Mouse (Mus musculus) cerebellum, postnatal 25 days (tissue): ENCODE measurements at regions not wholly inside any gene's neighbourhood (a gene's known extent, or its start where the extent isn't known, plus 50 kb on each side); places are given as distances from the start of the nearest gene placed in this dataset.

Experiments
- DNase-seq, 2 experiments: peaks; one replicate each; pipeline ENCODE4 v3.0.0; 2021; ENCODE audit warnings: mixed read lengths in 2 of 2

DNA sequence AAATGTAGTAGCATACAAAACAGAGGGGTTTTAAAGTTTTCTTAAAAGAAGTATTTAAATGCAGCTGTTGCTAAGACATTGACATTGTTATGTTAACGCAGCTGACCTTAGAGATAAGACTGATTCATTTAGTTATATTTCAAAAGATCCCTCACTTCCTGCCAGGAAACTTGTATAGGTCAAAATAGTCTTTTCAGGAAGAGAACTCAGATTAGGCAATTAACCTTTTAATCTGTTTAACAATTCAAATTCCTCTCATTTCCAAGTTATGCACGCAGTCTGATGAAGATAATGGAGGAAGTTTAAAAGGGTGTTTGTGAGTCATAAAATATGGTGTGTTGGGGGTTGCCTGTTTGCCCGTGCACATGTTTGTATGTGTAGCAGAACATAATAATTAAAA lies 448.5 kb downstream of the Tmtc2 start:
- no peak for DNase-seq

GRCm38 (mm10) chr10:105120229-105120628 lies 454.0 kb downstream of the Tmtc2 start:
- peak in 1 of 2 experiments; percentile 7 for DNase-seq

- no peak for DNase-seq
These were observed 458.1 kb downstream of the Tmtc2 start for GRCm38 (mm10) chr10:105116138-105116537.

- DNase-seq = no peak
These were observed 459.3 kb downstream of the Tmtc2 start for GRCm38 (mm10) chr10:105114927-105115326.

DNA sequence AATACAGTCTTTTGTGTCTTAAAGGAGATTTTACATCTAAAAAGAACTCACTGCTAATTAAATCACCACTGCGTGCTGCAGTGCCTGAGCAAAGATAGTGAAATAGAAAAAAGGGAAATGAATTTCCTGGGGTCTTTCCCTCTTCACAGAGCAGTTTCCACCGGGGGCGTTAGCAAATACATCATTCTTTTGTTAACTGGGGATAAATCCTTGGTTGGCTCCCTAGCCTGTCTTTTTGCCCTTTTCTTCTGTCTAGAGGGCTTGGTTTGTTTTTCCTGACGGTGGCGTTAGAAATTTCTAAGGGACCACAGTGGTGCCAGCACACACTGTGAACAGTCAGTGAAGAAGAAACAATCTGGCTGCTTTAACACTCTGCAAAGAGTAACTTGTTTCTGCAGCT lies 464.0 kb downstream of the Tmtc2 start:
- no peak for DNase-seq

DNA sequence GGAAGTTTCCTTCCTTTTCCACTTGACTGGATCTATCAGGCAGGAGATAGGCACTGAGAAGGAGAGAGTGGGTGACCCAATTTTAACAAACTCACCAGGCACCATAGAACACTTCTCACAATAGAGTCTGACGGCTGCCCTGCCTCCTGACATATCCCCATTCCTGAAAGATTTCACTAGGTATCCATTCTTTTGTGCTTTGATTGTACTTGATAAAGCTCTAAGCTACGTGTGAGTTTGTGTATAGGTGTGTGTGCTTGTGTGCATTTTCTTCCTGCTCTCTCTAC lies 477.3 kb downstream of the Tmtc2 start:
- DNase-seq = no peak

- DNase-seq = no peak
These were observed 477.8 kb downstream of the Tmtc2 start for GRCm38 (mm10) chr10:105096323-105097044.

- DNase-seq = no peak
These were observed 478.5 kb downstream of the Tmtc2 start for GRCm38 (mm10) chr10:105095800-105096199.

GRCm38 (mm10) chr10:105076892-105077291 lies 497.4 kb downstream of the Tmtc2 start:
- DNase-seq = no peak

DNA sequence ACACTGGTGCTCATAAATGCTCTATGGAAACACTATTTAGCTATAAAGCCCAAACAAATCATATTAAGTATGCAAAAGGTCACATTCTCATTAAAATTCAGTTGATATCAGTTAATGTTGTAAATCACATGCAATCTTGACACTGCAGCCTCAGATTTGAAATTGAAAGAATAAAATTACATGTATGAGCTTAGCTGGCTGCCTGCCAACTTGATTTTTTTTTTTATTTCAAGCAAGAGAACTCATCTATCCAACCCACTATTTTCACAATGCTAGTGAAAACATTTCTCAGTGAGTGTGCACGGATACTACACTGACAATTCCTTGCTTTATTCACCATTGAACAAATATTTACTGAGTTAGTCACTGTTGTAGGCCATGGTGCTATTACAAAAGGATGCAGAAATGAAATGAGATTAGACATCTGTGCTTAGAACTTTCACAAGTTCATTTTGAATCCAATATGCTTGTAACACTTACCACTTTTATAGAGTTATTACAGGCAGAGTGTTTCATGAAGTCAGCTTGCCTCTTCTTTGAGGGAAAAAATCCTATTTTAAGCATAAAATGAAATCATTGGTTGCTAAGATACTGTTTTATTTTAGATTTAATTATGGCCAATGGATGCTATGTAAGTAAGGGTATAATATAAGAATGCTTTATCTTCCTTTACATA lies 539.4 kb downstream of the Tmtc2 start:
- DNase-seq = no peak

DNA sequence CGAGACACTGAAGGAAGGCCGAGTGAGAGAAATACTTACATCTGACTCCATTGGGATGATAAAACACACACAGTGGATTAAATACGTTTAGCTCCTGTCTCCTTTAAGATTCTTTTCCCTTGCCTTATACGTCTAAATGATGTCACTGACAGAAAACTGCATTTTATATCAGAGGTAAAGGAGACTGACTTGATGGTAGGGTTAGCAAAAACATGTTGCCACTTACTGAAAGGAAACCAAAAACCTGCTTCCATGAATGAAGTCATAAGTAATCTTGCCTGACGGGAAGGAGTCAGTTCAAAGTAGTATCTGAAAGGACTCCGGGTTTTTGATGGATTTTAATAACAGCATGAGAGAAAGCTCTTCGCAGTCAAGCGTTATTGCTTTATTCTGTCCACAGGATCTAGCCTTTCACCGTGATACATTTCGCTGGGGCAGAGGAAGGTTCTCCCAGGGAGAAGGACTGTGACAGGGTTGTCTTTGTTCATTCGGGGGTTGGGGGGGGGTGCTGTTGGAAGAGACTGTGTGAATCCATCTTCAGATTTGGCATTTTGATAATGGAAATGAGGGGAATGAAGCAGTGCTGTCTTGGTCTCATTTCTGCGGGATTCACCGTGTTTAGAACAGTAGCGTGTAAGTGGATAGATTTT lies 553.7 kb downstream of the Tmtc2 start:
- DNase-seq = no peak

GRCm38 (mm10) chr10:105019774-105020470 lies 554.3 kb downstream of the Tmtc2 start:
- no peak for DNase-seq
